Mouse (Mus musculus): Measurements from ENCODE around the gene Noto. TPM values are rescaled to one million over a fixed set of nuclear protein-coding genes. Genes with fewer than 3 reads are reported as not detected.
A peak's percentile ranks its signal among the peaks of the same experiment; 100 is the strongest.
"Not testable (repeated sequence)": the region's sequence is repeated elsewhere in the genome, so short reads cannot be mapped to it uniquely, and the experiment has no call there.

Gene Noto
- total RNA-seq, 2 experiments from 2014 or later: not detected

DNA sequence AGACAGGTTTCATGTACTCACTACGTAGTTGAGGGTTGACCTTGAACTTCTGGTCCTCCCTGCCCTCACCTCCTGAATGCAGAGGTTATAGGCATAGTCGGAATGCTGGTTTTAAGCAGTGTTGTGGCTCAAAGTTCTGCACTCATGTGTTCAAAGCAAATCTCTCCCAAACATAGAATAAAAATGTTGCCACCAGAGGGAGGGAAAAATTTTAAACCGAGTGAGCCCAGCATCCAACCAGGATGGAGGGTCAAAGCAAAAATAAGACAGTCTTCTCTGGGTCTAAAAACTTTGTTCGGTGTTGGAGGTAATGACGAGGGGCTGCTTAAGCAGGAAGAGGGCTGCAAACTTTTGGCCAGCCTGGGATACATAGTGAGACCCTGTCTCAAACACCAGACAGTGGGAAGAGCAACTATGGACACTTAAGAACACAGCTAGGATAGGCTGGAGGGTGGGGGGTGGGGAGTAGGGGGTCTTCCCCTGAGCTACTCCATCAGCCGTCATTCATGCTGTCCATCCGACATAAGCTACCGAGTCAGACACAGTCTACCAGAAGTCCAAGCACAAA lies 7.7 kb downstream of the Noto start:
- no peak for DNase-seq (ENCODE audit: low spot score in 2 of 2)

DNA sequence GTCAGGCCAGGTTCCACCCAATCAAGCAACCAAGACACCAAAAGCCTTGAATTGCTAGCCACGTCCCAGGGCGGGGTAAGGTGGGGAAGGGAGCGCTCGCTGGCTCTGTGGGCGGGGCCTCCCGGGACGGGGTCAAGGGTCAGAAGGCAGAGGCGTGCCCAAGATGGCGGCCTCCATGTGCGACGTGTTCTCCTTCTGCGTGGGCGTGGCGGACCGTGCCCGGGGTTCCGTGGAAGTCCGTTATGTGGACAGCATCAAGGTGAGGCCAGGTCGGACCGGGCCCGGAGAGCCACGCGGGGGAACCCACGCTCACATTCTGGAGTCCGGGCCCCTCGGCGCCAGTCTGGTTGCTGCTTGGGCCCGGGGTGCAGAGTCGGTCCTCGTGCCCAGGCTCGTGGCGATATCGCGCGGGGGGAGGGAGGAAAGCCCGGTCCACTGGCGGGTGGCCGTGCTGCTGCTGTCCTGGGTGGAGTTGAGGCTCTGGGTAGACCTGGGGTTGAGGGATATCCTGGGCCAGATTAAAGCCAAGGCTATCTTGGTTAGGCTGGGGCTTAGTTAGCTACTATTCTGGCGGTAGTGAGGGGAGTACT lies 8.3 kb downstream of the Noto start, which contains the start of gene Smyd5:
Smyd5 (plus strand) TSS at position 148 of the 590 bp plus-strand sequence.
- peak; percentile 91 to 94 for DNase-seq (ENCODE audit: low spot score in 2 of 2)

DNA sequence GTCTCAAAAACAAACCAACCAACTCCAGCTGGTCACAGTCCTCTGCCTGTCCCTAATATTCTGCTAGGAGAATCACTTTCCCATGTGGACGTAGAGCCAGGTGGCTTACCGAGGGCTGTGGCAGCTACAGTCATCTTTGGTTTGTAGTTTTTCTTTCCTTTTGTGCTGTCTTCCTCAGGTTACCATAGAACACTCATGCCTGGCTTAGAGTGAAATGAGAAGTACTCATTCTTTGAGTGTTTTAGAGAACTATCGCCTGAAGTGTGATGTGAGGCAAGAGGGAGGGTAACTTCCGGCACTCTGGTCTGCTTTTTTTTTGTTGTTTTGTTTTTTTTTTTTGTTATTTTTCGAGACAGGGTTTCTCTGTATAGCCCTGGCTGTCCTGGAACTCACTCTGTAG lies 10.2 kb downstream of the Noto start:
- no peak for DNase-seq (ENCODE audit: low spot score in 2 of 2)

DNA sequence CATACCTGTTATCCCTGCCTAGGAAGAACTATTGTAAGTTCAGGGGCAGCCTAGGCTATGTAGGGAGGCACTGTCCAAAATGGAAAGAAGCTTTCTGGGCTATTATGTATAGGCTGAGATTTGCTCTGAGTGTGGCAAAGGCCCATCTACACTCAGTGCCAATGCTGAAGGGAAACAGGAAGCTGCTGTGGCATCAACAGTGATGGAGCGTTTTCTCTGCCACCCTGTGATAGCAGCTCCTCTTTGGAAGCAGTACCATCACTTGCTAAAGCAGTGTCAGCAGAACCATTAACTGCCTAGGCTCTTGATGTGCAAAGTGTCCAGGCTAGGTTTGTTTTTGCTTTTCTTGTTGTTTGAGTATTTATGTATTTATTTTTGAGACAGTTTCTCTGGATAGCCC lies 12.5 kb downstream of the Noto start:
- DNase-seq (ENCODE audit: low spot score in 2 of 2): no peak

DNA sequence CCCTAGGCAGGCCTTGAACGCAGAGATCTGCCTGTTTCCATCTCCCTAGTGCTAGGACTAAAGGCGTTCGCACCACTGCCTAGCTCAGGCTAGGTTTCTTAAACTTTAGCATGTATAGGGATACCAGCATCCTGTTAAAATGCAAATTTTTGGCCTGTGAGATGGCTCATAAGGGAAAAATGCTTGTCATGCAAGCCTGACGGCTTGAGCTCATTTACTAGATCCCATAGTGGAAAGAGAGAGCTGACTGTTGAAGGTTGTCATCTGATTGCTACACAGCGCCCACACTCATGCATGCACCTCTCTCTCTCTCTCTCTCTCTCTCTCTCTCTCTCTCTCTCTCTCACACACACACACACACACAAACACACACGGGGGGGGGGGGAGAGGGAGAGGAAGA lies 12.9 kb downstream of the Noto start:
- DNase-seq (ENCODE audit: low spot score in 2 of 2): no peak

DNA sequence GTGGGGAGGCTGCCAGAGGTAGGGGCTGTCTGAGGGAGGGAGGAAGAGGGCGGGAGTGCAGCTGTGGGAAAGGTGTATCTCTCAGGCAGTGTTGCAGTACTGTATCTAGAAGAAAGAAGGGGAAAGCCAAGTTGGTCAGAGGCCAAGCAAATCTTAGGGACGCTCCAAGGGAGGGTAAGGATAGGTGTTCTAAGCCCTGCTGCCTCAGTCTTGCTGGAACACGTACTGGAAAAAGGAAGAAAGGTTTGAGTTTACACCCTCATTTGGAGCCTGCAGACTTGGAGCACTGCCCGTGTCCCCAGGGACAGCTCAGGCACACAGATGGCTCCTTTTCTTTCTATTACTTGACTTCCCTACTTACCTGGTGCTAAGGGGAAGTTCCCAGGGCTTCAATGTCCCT lies 17.5 kb downstream of the Noto start:
- DNase-seq (ENCODE audit: low spot score in 2 of 2): no peak

DNA sequence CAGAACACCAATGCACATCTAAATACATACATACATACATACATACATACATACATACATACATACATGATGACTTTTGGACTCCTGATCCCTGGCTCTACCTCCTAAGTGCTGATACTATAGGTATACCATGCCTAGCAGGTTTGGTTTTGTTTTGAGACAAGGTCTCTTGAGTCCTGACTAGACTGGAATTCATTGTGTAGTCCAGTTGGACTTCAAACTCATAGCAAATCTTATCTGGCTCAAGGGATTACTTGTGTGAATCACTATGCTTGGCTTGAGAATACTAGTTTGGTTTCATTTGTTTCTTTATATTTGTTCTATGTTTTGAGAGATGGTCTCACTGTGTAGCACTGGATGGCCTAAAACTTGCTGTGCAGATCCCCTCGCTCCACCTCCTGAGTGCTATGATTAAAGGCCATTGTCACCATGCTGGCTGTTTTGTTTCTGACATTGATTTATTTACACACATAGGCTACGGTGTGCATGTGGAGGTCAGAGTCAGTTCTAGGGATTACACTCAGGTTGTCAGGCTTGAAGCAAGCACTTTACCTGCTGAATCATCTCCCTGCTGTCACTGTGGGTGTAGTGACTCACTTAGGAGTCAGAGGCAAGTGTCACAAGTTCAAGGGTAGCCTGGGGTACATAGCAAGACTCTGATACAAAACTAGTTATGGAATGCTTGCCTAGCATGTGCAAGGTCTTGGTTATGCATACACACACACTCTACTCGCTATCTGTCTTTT lies 20.0 kb downstream of the Noto start:
- DNase-seq (ENCODE audit: low spot score in 2 of 2): peak in 1 of 2 experiments; percentile 26

DNA sequence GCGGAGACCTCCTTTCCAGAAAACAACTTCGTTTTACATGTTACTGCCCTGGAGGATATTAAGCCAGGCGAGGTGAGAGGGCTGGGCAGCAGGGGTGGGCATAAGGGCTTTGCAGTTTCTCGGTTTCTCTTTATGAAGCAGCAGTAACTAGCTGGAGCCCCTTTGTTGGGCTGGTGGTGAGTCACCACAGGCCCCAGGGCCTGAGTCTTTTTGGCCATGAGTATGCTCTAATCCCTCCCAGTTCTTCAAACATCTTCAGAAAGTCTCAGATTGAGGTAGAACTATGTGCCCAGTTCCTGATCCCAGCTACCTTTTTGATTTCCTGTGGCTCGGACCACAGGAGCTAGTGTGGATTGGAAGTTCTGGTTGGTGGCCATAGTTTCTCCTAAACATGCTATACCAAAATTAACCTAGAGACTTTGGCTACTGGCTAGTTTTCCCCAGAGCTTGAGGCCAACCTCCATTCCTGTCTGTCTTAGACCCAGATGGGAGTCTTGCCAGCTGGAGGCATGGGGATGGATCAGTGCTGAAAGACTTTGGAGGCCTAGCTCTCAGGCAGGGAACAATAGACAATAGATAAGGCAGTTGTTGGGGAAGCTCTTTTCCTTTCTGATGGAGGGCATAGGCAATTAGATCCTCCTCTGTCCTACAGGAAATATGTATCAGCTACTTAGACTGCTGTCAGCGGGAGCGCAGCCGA lies 20.7 kb downstream of the Noto start:
- DNase-seq (ENCODE audit: low spot score in 2 of 2): no peak

DNA sequence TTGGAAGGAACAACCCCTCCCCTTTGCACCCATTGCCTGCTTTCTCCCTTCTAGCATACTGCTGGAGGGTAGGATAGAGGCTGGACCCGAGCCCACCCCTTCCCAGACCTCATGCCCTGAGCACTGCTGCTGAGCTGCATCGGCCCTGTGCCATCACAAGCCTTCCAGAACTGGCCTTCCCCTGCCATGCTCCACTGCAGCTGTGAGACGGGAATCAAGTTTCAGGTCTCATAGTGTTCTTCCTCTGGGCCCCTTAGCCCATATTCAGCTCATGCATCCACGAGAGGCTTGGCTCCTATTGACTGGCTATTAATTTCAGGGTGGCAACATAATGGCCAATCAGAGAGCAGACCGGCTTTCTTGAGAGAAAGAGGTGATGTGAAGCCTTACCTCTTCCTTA lies 21.6 kb downstream of the Noto start:
- no peak for DNase-seq (ENCODE audit: low spot score in 2 of 2)

DNA sequence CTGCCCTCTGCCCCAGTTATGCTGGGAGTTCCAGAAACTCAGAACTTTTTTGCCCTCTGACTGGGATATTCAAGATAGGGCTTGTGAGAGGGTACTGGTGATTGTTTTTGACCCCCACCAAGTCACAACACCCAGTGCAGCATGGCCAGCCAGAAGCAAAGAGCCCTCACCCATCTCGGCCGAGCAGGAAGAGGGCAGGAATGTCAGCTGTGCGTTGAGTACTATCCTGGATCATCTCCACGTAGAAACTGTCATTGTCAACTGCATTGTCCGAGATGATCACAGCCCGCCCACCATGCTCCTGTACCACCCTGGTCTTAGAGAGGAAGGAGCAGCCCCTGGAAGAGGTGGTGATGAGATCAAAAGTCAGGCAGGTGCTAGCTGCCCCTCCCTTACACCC lies 23.7 kb downstream of the Noto start:
- DNase-seq (ENCODE audit: low spot score in 2 of 2): no peak

DNA sequence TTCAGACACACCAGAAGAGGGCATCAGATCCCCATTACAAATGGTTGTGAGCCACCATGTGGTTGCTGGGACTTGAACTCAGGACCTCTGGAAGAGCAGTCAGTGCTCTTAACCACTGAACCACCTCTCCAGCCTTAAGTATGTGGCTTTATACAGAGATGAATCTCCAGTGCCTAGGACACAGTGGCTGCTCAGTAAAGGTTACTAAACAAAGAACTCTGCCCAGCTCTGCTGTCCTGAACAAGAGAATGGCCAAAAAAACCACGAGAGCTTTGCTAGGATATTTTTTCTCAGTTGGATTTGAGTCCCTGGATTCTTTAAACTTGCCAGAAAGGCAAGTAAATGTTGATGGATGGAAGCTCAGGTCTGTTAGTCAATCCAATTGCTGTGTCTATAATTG lies 26.5 kb downstream of the Noto start:
- DNase-seq (ENCODE audit: low spot score in 2 of 2): not testable (repeated sequence)

DNA sequence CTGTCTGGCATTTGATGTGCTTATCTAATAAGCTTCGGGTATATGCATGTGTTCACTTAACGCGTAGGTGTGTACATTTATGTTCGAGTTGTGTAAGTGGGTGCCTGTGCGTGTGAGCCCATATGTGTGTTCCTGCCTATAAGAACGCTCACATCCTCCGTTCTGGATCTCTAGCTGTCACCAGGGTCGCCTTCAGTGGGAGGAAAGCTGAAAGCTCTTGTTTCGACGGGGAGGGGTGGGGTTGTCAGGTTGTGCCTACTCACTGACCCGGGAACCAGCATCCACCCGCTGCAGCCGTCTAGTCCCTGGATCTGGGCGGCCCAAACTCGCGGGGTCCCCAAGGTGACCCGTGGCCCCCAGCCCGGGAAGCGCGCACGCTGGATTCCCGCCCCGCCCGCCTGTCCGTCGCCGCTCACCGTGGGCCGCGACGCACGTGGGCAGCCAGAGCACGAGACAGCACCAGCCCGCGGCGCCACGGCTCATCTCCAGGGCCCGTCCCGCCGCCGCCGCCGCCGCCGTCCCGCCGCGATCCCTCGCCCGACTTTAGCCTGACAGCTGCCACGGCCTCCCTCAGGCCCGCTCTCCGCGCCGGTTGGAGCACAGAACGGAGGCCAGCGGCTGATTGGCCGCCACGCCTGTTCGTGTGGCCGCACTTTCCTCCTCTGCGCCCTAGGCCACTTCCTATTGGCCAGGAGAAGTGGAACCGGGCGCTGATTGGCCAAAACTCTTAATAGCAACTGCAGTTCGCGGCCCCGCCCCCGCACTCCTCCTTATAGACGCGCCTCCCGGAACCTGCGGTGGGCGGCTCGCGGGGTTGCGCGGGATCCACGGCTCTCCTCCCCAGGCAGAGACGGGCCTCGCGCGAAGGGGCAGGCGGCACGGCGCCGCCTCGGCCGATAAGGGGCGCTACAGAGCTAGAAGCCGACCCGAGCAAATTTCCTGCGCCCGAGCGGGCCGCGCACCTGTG lies 27.3 kb downstream of the Noto start, which contains the start of gene Cct7:
Cct7 (plus strand) TSS at position 818 of the 967 bp plus-strand sequence.
- peak; percentile 96 to 97 for DNase-seq (ENCODE audit: low spot score in 2 of 2)

DNA sequence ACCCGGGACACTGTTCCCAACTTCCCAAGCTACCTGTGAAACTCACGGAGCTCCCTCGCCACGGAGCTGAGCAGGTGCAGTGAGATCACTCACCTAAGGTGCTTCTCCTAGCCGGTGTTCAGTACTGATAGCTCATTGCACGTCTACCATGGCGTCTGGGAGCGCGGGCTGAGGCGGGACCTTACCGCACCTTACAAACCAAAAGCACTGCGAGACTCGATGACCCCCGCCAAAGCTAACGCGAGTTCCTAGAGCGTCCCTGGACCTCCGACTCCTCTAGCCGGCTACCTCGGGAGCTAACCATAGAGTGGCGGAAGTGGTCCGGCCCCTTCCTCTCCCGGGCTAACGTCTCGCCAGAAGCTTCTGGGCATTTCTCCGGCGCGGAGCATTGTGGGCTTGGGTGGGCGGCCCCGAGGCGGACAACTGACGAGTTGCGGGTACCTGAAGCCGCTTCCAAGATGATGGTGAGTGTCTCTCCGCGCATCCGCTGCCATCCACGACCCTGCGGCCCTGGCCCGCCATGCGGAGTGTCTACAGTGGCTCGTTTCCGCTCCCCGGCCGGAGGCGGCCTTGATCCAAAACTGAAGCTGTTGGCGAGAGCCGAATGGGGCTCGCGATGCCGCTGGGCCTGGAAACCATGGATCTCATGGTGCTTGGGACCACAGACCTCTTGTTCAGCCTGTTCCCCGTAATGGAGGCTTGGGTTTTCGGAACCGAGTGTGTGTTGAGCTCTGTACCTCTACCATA lies 28.2 kb downstream of the Noto start, which contains the start of gene Pradc1:
Pradc1 (minus strand) TSS at position 307 of the 747 bp plus-strand sequence.
- peak; percentile 91 to 95 for DNase-seq (ENCODE audit: low spot score in 2 of 2)

DNA sequence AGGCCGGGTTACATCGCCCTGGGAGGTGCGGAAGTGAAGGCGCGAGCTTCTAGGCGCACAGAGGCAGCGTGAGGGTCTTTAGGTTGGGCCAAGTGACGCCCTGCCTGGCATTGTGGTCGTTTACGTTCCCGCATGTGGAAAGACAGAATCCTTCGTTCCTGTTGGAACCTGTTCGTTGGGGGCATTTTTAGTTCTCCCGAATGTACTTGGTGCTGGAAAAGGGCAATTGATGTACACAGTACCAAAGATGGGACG lies 28.7 kb downstream of the Noto start:
- no peak for DNase-seq (ENCODE audit: low spot score in 2 of 2)

DNA sequence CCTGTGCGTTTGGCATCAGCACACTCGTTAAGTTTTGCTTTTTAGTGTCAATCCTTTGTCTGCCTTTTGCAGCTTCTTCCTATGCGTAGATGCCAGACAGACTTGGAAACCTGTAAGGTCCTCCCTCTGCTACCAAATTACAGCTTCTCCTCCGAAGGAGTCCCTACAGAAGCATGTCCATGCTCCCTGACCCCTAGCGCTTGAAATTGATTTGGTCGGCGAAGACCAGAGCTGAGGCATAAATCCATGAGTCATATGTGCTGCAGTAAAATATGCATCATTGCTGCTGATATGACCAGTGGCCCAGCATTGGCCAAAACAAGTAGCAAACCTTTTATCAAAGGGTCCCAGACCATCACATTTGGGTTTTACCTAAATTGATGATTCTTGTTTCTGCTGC lies 29.1 kb downstream of the Noto start:
- DNase-seq (ENCODE audit: low spot score in 2 of 2): peak in 1 of 2 experiments; percentile 27

DNA sequence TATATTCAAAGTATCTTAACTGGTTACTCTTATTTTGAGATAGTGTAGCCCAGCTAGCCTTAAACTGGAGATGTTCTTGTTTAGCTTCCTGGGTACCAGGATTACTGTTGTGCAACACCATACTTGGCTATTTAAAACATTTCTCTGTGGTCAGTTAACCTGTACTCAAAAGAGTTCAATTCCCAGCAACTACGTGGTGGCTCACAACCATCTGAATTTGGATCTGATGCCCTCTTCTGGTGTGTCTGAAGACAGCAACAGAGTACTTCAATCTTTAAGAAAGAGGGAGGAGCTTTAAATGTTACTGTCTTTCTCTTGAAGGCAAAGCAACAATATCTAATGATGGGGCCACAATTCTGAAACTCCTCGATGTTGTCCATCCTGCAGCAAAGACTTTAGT lies 35.9 kb downstream of the Noto start:
- no peak for DNase-seq (ENCODE audit: low spot score in 2 of 2)

DNA sequence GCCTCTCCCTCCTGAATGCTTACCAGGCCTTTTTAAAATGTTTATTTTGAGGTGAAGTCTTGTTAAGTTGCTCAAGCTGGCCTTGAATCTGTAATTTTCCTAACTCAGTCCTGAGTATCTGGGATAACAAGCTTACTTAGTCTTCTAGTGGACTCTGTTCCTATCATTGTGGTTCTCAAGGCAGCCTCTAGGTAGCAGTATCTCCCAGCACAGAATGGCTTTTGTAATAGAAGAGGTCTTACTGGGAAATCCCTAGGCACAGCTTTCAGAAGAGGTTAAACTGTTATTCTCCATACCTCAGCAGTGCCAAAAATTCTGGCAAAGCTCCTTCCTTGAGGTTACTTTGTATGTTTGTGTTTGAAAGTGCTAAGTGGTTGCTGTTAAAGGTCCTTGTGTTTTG lies 41.7 kb downstream of the Noto start:
- DNase-seq (ENCODE audit: low spot score in 2 of 2): no peak

DNA sequence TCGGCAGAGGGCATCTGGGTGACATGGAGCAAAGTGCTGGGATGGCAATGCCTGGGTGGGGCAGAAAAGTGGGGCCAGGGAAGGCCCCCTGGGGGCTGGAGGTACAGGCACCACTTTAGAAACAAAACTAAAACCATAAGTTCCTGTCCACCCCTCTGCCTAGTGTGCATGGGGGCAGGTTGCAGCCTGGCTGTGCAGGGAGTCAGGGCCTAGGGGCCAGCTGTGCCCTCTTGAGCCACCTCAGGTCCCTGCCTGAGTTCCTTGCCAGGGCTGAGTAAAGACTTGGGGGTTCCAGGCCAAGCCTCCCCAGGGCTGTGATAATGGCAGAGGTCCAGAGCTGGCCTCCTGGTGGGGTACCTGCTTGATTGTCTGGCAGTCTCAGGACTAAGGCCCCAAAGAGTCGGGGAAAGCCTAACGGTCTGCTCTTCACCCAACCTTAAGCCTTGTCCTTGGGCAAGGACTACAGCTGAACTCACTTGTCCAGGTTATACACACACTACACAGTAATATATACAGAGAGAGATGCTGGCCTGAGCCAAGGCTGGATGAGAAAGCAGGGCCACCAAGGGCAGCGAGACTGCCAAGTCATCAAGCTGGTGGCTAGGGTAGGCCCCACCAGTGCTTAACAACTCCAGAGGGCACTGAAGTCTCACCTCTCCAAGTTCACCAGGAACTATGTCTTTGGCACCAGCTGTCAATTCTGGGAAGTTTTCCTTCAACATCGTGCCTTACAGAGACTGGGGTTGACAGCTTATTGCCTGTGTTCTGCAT lies 46.2 kb downstream of the Noto start:
- DNase-seq (ENCODE audit: low spot score in 2 of 2): peak in 1 of 2 experiments; percentile 43

DNA sequence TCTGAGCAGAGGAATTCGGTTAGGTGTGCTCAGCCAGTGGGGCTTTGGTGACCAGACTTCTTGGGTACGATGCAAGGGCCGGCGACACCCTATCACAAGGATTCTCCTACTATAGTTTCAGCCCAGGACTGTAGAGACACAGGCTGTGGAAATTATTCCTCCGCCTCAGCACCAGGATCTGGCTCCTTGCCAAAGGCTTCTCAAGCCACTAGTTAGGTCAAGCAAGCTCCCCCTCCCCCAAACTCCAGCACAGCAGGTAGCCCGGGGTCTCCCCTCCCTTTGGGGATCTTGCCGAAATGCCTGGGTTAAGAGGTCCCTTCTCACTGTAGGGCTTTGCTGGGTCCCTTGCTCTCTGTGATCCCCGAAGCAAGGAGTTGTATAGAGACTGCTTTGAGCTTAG lies 48.3 kb downstream of the Noto start:
- DNase-seq (ENCODE audit: low spot score in 2 of 2): no peak
